Mouse (Mus musculus) bone marrow, adult 2 months (tissue): ENCODE measurements around the gene Rnf19b.

ENCODE experiments used
- CTCF ChIP-seq: fragments of 200-500 bp; IDR thresholded peaks from 2 replicates; pipeline ENCODE4 v1.5.1; 2011; ENCODE audit warnings: low read length, control low read depth; ENCODE audit not compliant: control insufficient read depth, insufficient read depth
- POLR2A ChIP-seq: fragments of 200-500 bp; IDR thresholded peaks from 2 replicates; pipeline ENCODE4 v1.6.1; 2011; ENCODE audit warnings: low read depth, mild to moderate bottlenecking, control low read depth, low read length, borderline replicate concordance; ENCODE audit not compliant: control insufficient read depth

GRCm38 (mm10) chr4:129081939-129082338 is 23.9 kb downstream of the Rnf19b start:
- TF ChIP-seq POLR2A (no peak), CTCF (no peak)
